Mouse (Mus musculus) CH12.LX (cell line): ENCODE measurements at regions not wholly inside any gene's neighbourhood (a gene's known extent, or its start where the extent isn't known, plus 50 kb on each side); places are given as distances from the start of the nearest gene placed in this dataset.

Experiments used
- DNase-seq: peaks from one replicate; pipeline ENCODE4 v3.0.0-alpha.2; 2013; ENCODE audit errors: extremely low read depth
- H3K27ac ChIP-seq: 2 replicates; pipeline ENCODE4 v1.5.1; 2012; ENCODE audit warnings: low read depth, mild to moderate bottlenecking, control low read depth, moderate library complexity; ENCODE audit not compliant: insufficient read depth
- H3K27me3 ChIP-seq: replicated peaks from 2 replicates; pipeline ENCODE3; 2012; ENCODE audit warnings: inconsistent platforms
- H3K36me3 ChIP-seq, 2 experiments: replicated peaks in 1 of 2; 2 replicates each; pipeline versions ENCODE3 to v1.6.1; 2012; ENCODE audit warnings: inconsistent platforms in 1 of 2, low read length in 1 of 2, mild to moderate bottlenecking in 1 of 2, mixed read lengths in 1 of 2, moderate library complexity in 1 of 2; ENCODE audit not compliant: control insufficient read depth in 1 of 2, insufficient read depth in 1 of 2
- H3K4me1 ChIP-seq, 2 experiments: 2 replicates each; pipeline ENCODE4 v1.6.1; 2012; ENCODE audit warnings: inconsistent platforms in 1 of 2, moderate library complexity in 1 of 2; ENCODE audit not compliant: insufficient read depth in 2 of 2, control insufficient read depth in 1 of 2
- H3K4me2 ChIP-seq: 2 replicates; pipeline ENCODE4 v1.6.1; 2012; ENCODE audit warnings: low read depth, mild to moderate bottlenecking, control low read depth; ENCODE audit not compliant: poor library complexity, insufficient read depth, severe bottlenecking
- H3K4me3 ChIP-seq, 3 experiments: fragments of 150-350 bp in 1 of 3; sonication (generic) in 1 of 3; replicated peaks in 1 of 3; 2 replicates each; pipeline versions ENCODE3 to v1.5.1; 2011 to 2012; ENCODE audit warnings: low read depth in 2 of 3, low read length in 2 of 3, mild to moderate bottlenecking in 2 of 3, moderate library complexity in 2 of 3, control low read depth in 1 of 3, improper control_type of control experiment in 1 of 3, inconsistent platforms in 1 of 3, mixed read lengths in 1 of 3; ENCODE audit not compliant: poor library complexity in 1 of 3
- H3K79me2 ChIP-seq: replicated peaks from 2 replicates; pipeline ENCODE4 v1.6.1; 2012; ENCODE audit warnings: mild to moderate bottlenecking, moderate library complexity; ENCODE audit not compliant: control insufficient read depth, poor library complexity, insufficient read depth, severe bottlenecking; ENCODE audit errors: extremely low read depth
- H3K9ac ChIP-seq: 2 replicates; pipeline ENCODE4 v1.6.1; 2012; ENCODE audit warnings: low read depth, mild to moderate bottlenecking, control low read depth, moderate library complexity; ENCODE audit not compliant: insufficient read depth
- H3K9me3 ChIP-seq: replicated peaks from 2 replicates; pipeline ENCODE3; 2012; ENCODE audit warnings: low read length, inconsistent platforms, mixed read lengths
- CHD1 ChIP-seq: IDR thresholded peaks from 2 replicates; pipeline ENCODE4 v1.6.1; 2012; ENCODE audit warnings: low read depth, low read length, improper control_type of control experiment, inconsistent platforms
- ELF1 ChIP-seq: IDR thresholded peaks from 2 replicates; pipeline ENCODE4 v1.6.1; 2014; ENCODE audit warnings: low read depth, mild to moderate bottlenecking, inconsistent platforms, low read length, improper control_type of control experiment
- EP300 ChIP-seq: IDR thresholded peaks from 2 replicates; pipeline ENCODE4 v1.6.1; 2011; ENCODE audit warnings: low read length, improper control_type of control experiment
- ETS1 ChIP-seq: conservative IDR thresholded peaks from 2 replicates; pipeline ENCODE4 v1.6.1; 2012; ENCODE audit warnings: low read depth, mild to moderate bottlenecking, inconsistent platforms, low read length, improper control_type of control experiment, moderate library complexity
- GABPA ChIP-seq: IDR thresholded peaks from 2 replicates; pipeline ENCODE4 v1.6.1; 2012; ENCODE audit warnings: low read depth, low read length, improper control_type of control experiment, inconsistent platforms; ENCODE audit not compliant: insufficient replicate concordance
- HCFC1 ChIP-seq: IDR thresholded peaks from 2 replicates; pipeline ENCODE4 v1.6.1; 2012; ENCODE audit warnings: low read depth, mild to moderate bottlenecking, inconsistent platforms, low read length, improper control_type of control experiment
- JUN ChIP-seq: IDR thresholded peaks from 2 replicates; pipeline ENCODE4 v1.6.1; 2011; ENCODE audit warnings: low read depth, mild to moderate bottlenecking, low read length, improper control_type of control experiment, moderate library complexity; ENCODE audit not compliant: insufficient read depth
- KAT2A ChIP-seq: IDR thresholded peaks from 2 replicates; pipeline ENCODE4 v1.6.1; 2012; ENCODE audit warnings: low read length, improper control_type of control experiment, inconsistent platforms; ENCODE audit not compliant: insufficient replicate concordance
- MAFK ChIP-seq: IDR thresholded peaks from 2 replicates; pipeline ENCODE4 v1.6.1; 2011; ENCODE audit warnings: low read length, improper control_type of control experiment; ENCODE audit not compliant: insufficient replicate concordance
- MAZ ChIP-seq: IDR thresholded peaks from 2 replicates; pipeline ENCODE4 v1.6.1; 2012; ENCODE audit warnings: low read depth, mild to moderate bottlenecking, inconsistent platforms, low read length, improper control_type of control experiment, moderate library complexity
- MEF2A ChIP-seq: IDR thresholded peaks from 2 replicates; pipeline ENCODE4 v1.6.1; 2014; ENCODE audit warnings: low read depth, mild to moderate bottlenecking, inconsistent platforms, low read length, improper control_type of control experiment, borderline replicate concordance
- MXI1 ChIP-seq: IDR thresholded peaks from 2 replicates; pipeline ENCODE4 v1.6.1; 2011; ENCODE audit warnings: mild to moderate bottlenecking, low read depth, low read length, improper control_type of control experiment
- NELFE ChIP-seq: IDR thresholded peaks from 2 replicates; pipeline ENCODE4 v1.6.1; 2011; ENCODE audit warnings: low read depth, low read length, improper control_type of control experiment
- NRF1 ChIP-seq: IDR thresholded peaks from 2 replicates; pipeline ENCODE4 v1.6.1; 2014; ENCODE audit warnings: low read depth, mild to moderate bottlenecking, inconsistent platforms, low read length, improper control_type of control experiment, moderate library complexity
- PAX5 ChIP-seq: IDR thresholded peaks from 2 replicates; pipeline ENCODE4 v1.6.1; 2012; ENCODE audit warnings: low read length, inconsistent platforms, mixed read lengths
- POLR2AphosphoS2 ChIP-seq: IDR thresholded peaks from 2 replicates; pipeline ENCODE4 v1.6.1; 2011; ENCODE audit warnings: low read depth, low read length, improper control_type of control experiment
- RAD21 ChIP-seq: IDR thresholded peaks from 2 replicates; pipeline ENCODE4 v1.6.1; 2011; ENCODE audit warnings: low read depth, mild to moderate bottlenecking, low read length, improper control_type of control experiment, moderate library complexity
- RCOR1 ChIP-seq: conservative IDR thresholded peaks from 2 replicates; pipeline ENCODE4 v1.6.1; 2012; ENCODE audit warnings: low read depth, mild to moderate bottlenecking, inconsistent platforms, low read length, improper control_type of control experiment
- SIN3A ChIP-seq: IDR thresholded peaks from 2 replicates; pipeline ENCODE4 v1.6.1; 2012; ENCODE audit warnings: low read length, improper control_type of control experiment, inconsistent platforms
- TBP ChIP-seq: conservative IDR thresholded peaks from 2 replicates; pipeline ENCODE4 v1.6.1; 2011; ENCODE audit warnings: low read depth, low read length, improper control_type of control experiment
- TCF12 ChIP-seq: IDR thresholded peaks from 2 replicates; pipeline ENCODE4 v1.6.1; 2014; ENCODE audit warnings: low read depth, mild to moderate bottlenecking, inconsistent platforms, low read length, improper control_type of control experiment
- USF1 ChIP-seq: IDR thresholded peaks from 2 replicates; pipeline ENCODE4 v1.6.1; 2014; ENCODE audit warnings: low read depth, mild to moderate bottlenecking, inconsistent platforms, low read length, improper control_type of control experiment
- USF2 ChIP-seq: conservative IDR thresholded peaks from 2 replicates; pipeline ENCODE4 v1.6.1; 2011; ENCODE audit warnings: low read depth, low read length, improper control_type of control experiment
- ZC3H11A ChIP-seq: IDR thresholded peaks from 2 replicates; pipeline ENCODE4 v1.6.1; 2012; ENCODE audit warnings: low read depth, mild to moderate bottlenecking, inconsistent platforms, low read length, improper control_type of control experiment
- ZKSCAN1 ChIP-seq: IDR thresholded peaks from 2 replicates; pipeline ENCODE4 v1.6.1; 2012; ENCODE audit warnings: low read depth, inconsistent platforms, low read length, improper control_type of control experiment, borderline replicate concordance
- dilution Hi-C: fragments of 300-500 bp; cut with MboI; formaldehyde crosslinking; loops from 2 replicates; pipeline ENCODE4 v1.14.3; 2020; ENCODE audit warnings: low sequenced_read_pairs; ENCODE audit not compliant: extremely low pct_unique_long_range_greater_than_20kb, extremely low pct_ligation_motif_present
- in situ Hi-C: fragments of 300-500 bp; cut with MboI; formaldehyde crosslinking; loops from 3 replicates; pipeline ENCODE4 v1.14.3; 2019; ENCODE audit warnings: low sequenced_read_pairs, low pct_ligation_motif_present, low pct_unique_long_range_greater_than_20kb, mixed read lengths

GRCm38 (mm10) chr1:83535461-83535860 lies 127.5 kb upstream of the Sphkap start:
- Histone ChIP-seq H3K36me3 (no peaks in the 10 kb centered on the region), H3K27me3 (no peaks in the 10 kb centered on the region), H3K4me2 (no peak overlapping the region), H3K4me3 (no peak overlapping the region), H3K4me1 (0 out of 4 replicates have a peak, but pooled peaks cover 0 to 5% of the 10 kb centered on the region in 2 experiments), H3K9ac (no peak overlapping the region), H3K9me3 (peaks cover 2% of the 10 kb centered on the region), H3K79me2 (no peaks in the 10 kb centered on the region), H3K27ac (no peak overlapping the region)
- in situ Hi-C loops (no loop called here), dilution Hi-C loops (no loop called here)
- TF ChIP-seq PAX5 (no peak), ZC3H11A (no peak), TBP (no peak), CHD1 (no peak), MAFK (no peak), HCFC1 (no peak), MEF2A (no peak), POLR2AphosphoS2 (no peak), SIN3A (no peak), USF2 (no peak), MAZ (no peak), USF1 (no peak), EP300 (no peak), TCF12 (no peak), GABPA (no peak), ZKSCAN1 (no peak), RCOR1 (no peak), MXI1 (no peak), JUN (no peak)
- no peak for DNase-seq

- no peaks in the 10 kb centered on the region for H3K9me3 ChIP-seq
- no peaks in the 10 kb centered on the region for H3K27me3 ChIP-seq
- H3K4me3 ChIP-seq: no peak overlapping the region
- no peak overlapping the region for H3K9ac ChIP-seq
- H3K36me3 ChIP-seq: no peaks in the 10 kb centered on the region
- DNase-seq: no peak
- H3K4me2 ChIP-seq: no peak overlapping the region
- no peaks in the 10 kb centered on the region for H3K4me1 ChIP-seq
- no peak overlapping the region for H3K27ac ChIP-seq
- TF ChIP-seq TCF12: no peak
- TF ChIP-seq RAD21: no peak
- TF ChIP-seq RCOR1: no peak
- TF ChIP-seq HCFC1: no peak
- TF ChIP-seq NRF1: no peak
- no peak for TF ChIP-seq MAFK
- TF ChIP-seq ETS1: no peak
- TF ChIP-seq NELFE: no peak
- no peak for TF ChIP-seq ZC3H11A
- no peak for TF ChIP-seq KAT2A
- no peak for TF ChIP-seq PAX5
- no peak for TF ChIP-seq ELF1
- no peak for TF ChIP-seq POLR2AphosphoS2
- dilution Hi-C loops: no loop called here
- no peaks in the 10 kb centered on the region for H3K79me2 ChIP-seq
- in situ Hi-C loops: no loop called here
These were observed 119.8 kb upstream of the Sphkap start for GRCm38 (mm10) chr1:83527803-83528202.
